Mouse (Mus musculus) thymus, adult 2 months (tissue): ENCODE data around the gene Chd3. TPM values are rescaled to one million over a fixed set of nuclear protein-coding genes. Genes with fewer than 3 reads are reported as not detected.
"Not testable (repeated sequence)": the region's sequence is repeated elsewhere in the genome, so short reads cannot be mapped to it uniquely, and the experiment has no call there.

Experiments used
- DNase-seq: peaks from one replicate; pipeline ENCODE4 v3.0.0; 2021
- H3K27ac ChIP-seq: fragments of 200-500 bp; 2 replicates; pipeline ENCODE4 v1.5.1; 2012; ENCODE audit warnings: low read length, control low read depth; ENCODE audit not compliant: control insufficient read depth, insufficient read depth
- H3K27me3 ChIP-seq: fragments of 200-500 bp; 2 replicates; pipeline ENCODE4 v1.6.1; 2012; ENCODE audit warnings: mild to moderate bottlenecking, low read length, moderate library complexity, mixed read lengths; ENCODE audit not compliant: control insufficient read depth, insufficient read depth
- H3K36me3 ChIP-seq: fragments of 200-500 bp; 2 replicates; pipeline ENCODE4 v1.6.1; 2012; ENCODE audit warnings: mild to moderate bottlenecking, low read length, moderate library complexity; ENCODE audit not compliant: control insufficient read depth, insufficient read depth
- H3K4me1 ChIP-seq: fragments of 200-500 bp; replicated peaks from 2 replicates; pipeline ENCODE4 v1.6.1; 2012; ENCODE audit warnings: low read length; ENCODE audit not compliant: control insufficient read depth, insufficient read depth
- H3K4me3 ChIP-seq: fragments of 200-500 bp; 2 replicates; pipeline ENCODE4 v1.5.1; 2012; ENCODE audit warnings: mild to moderate bottlenecking, low read length, control low read depth, moderate library complexity; ENCODE audit not compliant: control insufficient read depth, insufficient read depth
- CTCF ChIP-seq: fragments of 200-500 bp; IDR thresholded peaks from 2 replicates; pipeline ENCODE4 v1.5.1; 2012; ENCODE audit warnings: mild to moderate bottlenecking, control low read depth, low read length, moderate library complexity, borderline replicate concordance; ENCODE audit not compliant: control insufficient read depth, poor library complexity, insufficient read depth; ENCODE audit errors: extremely low read depth
- POLR2A ChIP-seq: fragments of 200-500 bp; IDR thresholded peaks from 2 replicates; pipeline ENCODE4 v1.6.1; 2012; ENCODE audit warnings: mild to moderate bottlenecking, low read length, control low read depth, moderate library complexity; ENCODE audit not compliant: control insufficient read depth, poor library complexity, insufficient read depth; ENCODE audit errors: extremely low read depth
- WGBS: fragments of 180-500 bp; shearing (Covaris S2); methylation state at CpG from one replicate; pipeline ENCODE4 v1.1.7; 2018; 5-methylcytosine and 5-hydroxymethylcytosine counted together
- polyA plus RNA-seq: library from polyadenylated mRNA; depleted of rRNA; stranded (reverse); fragments of >200 nt; gene quantifications from 2 replicates; pipeline ENCODE4 v1.2.3, GENCODE M21; 2012

The Chd3 gene
- polyA plus RNA-seq, 1 experiment = 280 TPM

- TF ChIP-seq CTCF = peak; percentile 62; the same call in 1 of the 2 replicates
- 0 out of 2 replicates have a peak, but pooled peaks have one; percentile 41 for TF ChIP-seq POLR2A
- peaks cover 10% of the 10 kb centered on the region for H3K4me1 ChIP-seq
- WGBS = under 1% methylated on average over 48 of the region's 48 CpGs
- H3K4me3 ChIP-seq = peak overlapping the region; percentile 77
- H3K27me3 ChIP-seq = no peaks in the 10 kb centered on the region
- H3K36me3 ChIP-seq = peaks cover 16% of the 10 kb centered on the region
- H3K27ac ChIP-seq = peak overlapping the region; percentile 77
- peak; percentile 92 for DNase-seq
Measured at GRCm38 (mm10) chr11:69395634-69396373, 26.6 kb upstream of the Chd3 start.

- Histone ChIP-seq H3K4me3 (peak within 1 kb of the TSS; percentile 77), H3K4me1 (peaks cover 10% of the 10 kb centered on the region), H3K27ac (peak within 1 kb of the TSS; percentile 77)
- DNase-seq = peak; percentile 88
- not testable (repeated sequence) for H3K36me3 ChIP-seq, H3K27me3 ChIP-seq
- WGBS = under 1% methylated on average over 24 of the region's 24 CpGs
Measured at GRCm38 (mm10) chr11:69395235-69395633, 26.0 kb upstream of the Chd3 start, which contains the start of the genes Naa38 and Cyb5d1. Naa38 (plus strand) TSS chr11:69395487. Cyb5d1 (minus strand) TSS chr11:69395631.

GRCm38 (mm10) chr11:69394591-69395167 is 25.5 kb upstream of the Chd3 start:
- Histone ChIP-seq H3K4me3 (peak overlapping the region; percentile 77), H3K27ac (peak overlapping the region; percentile 53; the same call in 1 of the 2 replicates), H3K4me1 (peaks cover 10% of the 10 kb centered on the region)
- WGBS = 1% methylated on average over 31 of the region's 31 CpGs
- not testable (repeated sequence) for H3K36me3 ChIP-seq, DNase-seq, H3K27me3 ChIP-seq

- Histone ChIP-seq H3K27ac (no peak overlapping the region), H3K4me1 (peaks cover 3% of the 10 kb centered on the region), H3K27me3 (no peaks in the 10 kb centered on the region), H3K4me3 (no peak overlapping the region), H3K36me3 (no peaks in the 10 kb centered on the region)
- TF ChIP-seq CTCF (no peak), POLR2A (no peak)
- peak; percentile 78 for DNase-seq
- WGBS = 43% methylated on average over 10 of the region's 10 CpGs
Measured at GRCm38 (mm10) chr11:69390400-69391034, 21.3 kb upstream of the Chd3 start.

GRCm38 (mm10) chr11:69389531-69390399 is 20.6 kb upstream of the Chd3 start:
- H3K4me3 ChIP-seq = no peak overlapping the region
- WGBS = 75% methylated on average over 14 of the region's 14 CpGs
- peaks cover 3% of the 10 kb centered on the region for H3K4me1 ChIP-seq
- TF ChIP-seq CTCF = no peak
- TF ChIP-seq POLR2A = no peak
- no peaks in the 10 kb centered on the region for H3K27me3 ChIP-seq
- no peak overlapping the region for H3K27ac ChIP-seq
- no peak for DNase-seq
- no peaks in the 10 kb centered on the region for H3K36me3 ChIP-seq

GRCm38 (mm10) chr11:69388680-69389079 is 19.5 kb upstream of the Chd3 start:
- TF ChIP-seq POLR2A (no peak), CTCF (no peak)
- WGBS = 98% methylated on average over 4 of the region's 4 CpGs
- H3K27me3 ChIP-seq = no peaks in the 10 kb centered on the region
- no peaks in the 10 kb centered on the region for H3K4me1 ChIP-seq
- no peaks in the 10 kb centered on the region for H3K36me3 ChIP-seq
- H3K4me3 ChIP-seq = no peak overlapping the region
- no peak overlapping the region for H3K27ac ChIP-seq
- DNase-seq = no peak
